ENCODE assay signal across 17 mouse cellular contexts in the genomic region with DNA sequence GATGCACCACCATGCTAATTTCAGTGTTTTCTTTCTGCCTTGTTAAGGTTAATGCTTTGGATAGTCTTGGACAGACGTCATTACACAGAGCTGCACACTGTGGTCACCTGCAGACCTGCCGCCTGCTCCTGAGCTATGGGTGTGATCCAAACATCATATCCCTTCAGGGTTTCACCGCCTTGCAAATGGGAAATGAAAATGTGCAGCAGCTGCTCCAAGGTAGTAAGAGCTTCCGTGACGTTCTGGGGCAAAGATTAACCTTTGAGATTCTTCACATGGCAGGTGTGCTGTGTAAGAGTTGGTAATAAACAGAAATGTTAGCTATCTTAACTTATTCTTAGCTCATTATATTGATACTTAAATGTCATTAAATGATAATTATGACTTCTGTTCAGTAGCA.
"Had no signal": no experiment of that assay in that cellular context is flagged by ENCODE, and none has a peak within 500 bp of the region (broad histone marks: within the 10 kb centered on the region; RNA-seq: fewer than 3 reads in every experiment).

No protein-coding gene starts in this region.

- H3K9ac ChIP-seq: lung, embryonic 15.5 days; midbrain, embryonic 13.5 days; midbrain, embryonic 15.5 days; neural tube, embryonic 12.5 days; stomach, embryonic 15.5 days had no signal

- H3K4me1 ChIP-seq: lung, embryonic 15.5 days; megakaryocyte, embryonic 14.5 days; midbrain, embryonic 13.5 days; midbrain, embryonic 15.5 days; neural tube, embryonic 12.5 days; stomach, embryonic 15.5 days had no signal

- DNase-seq: lung, adult 2 months; lung, postnatal 14 days; lung, postnatal 36 days; right cerebral cortex, postnatal 14 days; thymus, adult 2 months; thymus, postnatal 25 days; thymus, postnatal 4 days had no signal

- H3K4me3 ChIP-seq: lung, embryonic 15.5 days; megakaryocyte, embryonic 14.5 days; midbrain, embryonic 13.5 days; midbrain, embryonic 15.5 days; neural tube, embryonic 12.5 days; stomach, embryonic 15.5 days had no signal

- ATAC-seq: lung, postnatal 0 days; midbrain, embryonic 13.5 days; midbrain, embryonic 15.5 days had no signal

- H3K9me3 ChIP-seq: lung, embryonic 15.5 days; megakaryocyte, embryonic 14.5 days; midbrain, embryonic 13.5 days; midbrain, embryonic 15.5 days; neural tube, embryonic 12.5 days; stomach, embryonic 15.5 days had no signal

- H3K27me3 ChIP-seq: lung, embryonic 15.5 days; megakaryocyte, embryonic 14.5 days; midbrain, embryonic 13.5 days; midbrain, embryonic 15.5 days; neural tube, embryonic 12.5 days; stomach, embryonic 15.5 days had no signal

- H3K27ac ChIP-seq: lung, embryonic 15.5 days; macrophage; midbrain, embryonic 13.5 days; midbrain, embryonic 15.5 days; neural tube, embryonic 12.5 days; stomach, embryonic 15.5 days; stomach, postnatal 0 days had no signal

- H3K4me2 ChIP-seq: lung, embryonic 15.5 days; midbrain, embryonic 11.5 days; midbrain, embryonic 13.5 days; midbrain, embryonic 15.5 days; neural tube, embryonic 12.5 days; stomach, embryonic 15.5 days had no signal
